ENCODE assay signal across 15 mouse cellular contexts in genomic region chr12:100313209-100313608, GRCm38 (mm10).
DNase-seq lines count a peak whose midpoint lies in the region; ATAC-seq and TF ChIP-seq lines count a peak whose summit lies in the region.
"Had no signal": no experiment of that assay in that cellular context is flagged by ENCODE, and none has a peak within 500 bp of the region (broad histone marks: within the 10 kb centered on the region; RNA-seq: fewer than 3 reads in every experiment).

No protein-coding gene starts in this region.

- no peak for TF ChIP-seq POLR2A in lung, adult 2 months (IDR thresholded peaks at IDR 0.05; ENCODE audit: borderline replicate concordance, extremely low read depth, low read depth, low read length)

- no peaks in the 10 kb centered on the region for H3K27me3 ChIP-seq in forebrain, embryonic 12.5 days
- H3K27me3 ChIP-seq in forebrain, embryonic 10.5 days (ENCODE audit: poor library complexity, severe bottlenecking), result no peaks in the 10 kb centered on the region
- H3K27me3 ChIP-seq in forebrain, embryonic 16.5 days (replicated peaks; ENCODE audit: control insufficient read depth, insufficient read depth, low read length), result no peaks in the 10 kb centered on the region
- no peaks in the 10 kb centered on the region for H3K27me3 ChIP-seq in midbrain, embryonic 13.5 days
- H3K27me3 ChIP-seq: limb, embryonic 13.5 days; liver, embryonic 15.5 days had no signal

- no peak overlapping the region for H3K4me2 ChIP-seq in forebrain, embryonic 12.5 days
- H3K4me2 ChIP-seq in forebrain, embryonic 16.5 days (ENCODE audit: low read length), result no peak overlapping the region
- no peak overlapping the region for H3K4me2 ChIP-seq in midbrain, embryonic 13.5 days (replicated peaks)
- H3K4me2 ChIP-seq: limb, embryonic 13.5 days; liver, embryonic 15.5 days had no signal

- ATAC-seq in forebrain, embryonic 12.5 days (ENCODE audit: low FRiP score), result no peak
- ATAC-seq in forebrain, embryonic 16.5 days, result no peak
- no peak for ATAC-seq in midbrain, embryonic 13.5 days

- H3K4me1 ChIP-seq in forebrain, embryonic 12.5 days, result peaks cover 75% of the 10 kb centered on the region
- H3K4me1 ChIP-seq in forebrain, embryonic 10.5 days, result peaks cover 53% of the 10 kb centered on the region
- peaks cover 66% of the 10 kb centered on the region for H3K4me1 ChIP-seq in forebrain, embryonic 16.5 days (replicated peaks; ENCODE audit: control insufficient read depth, insufficient read depth, low read length)
- H3K4me1 ChIP-seq in midbrain, embryonic 13.5 days (replicated peaks), result peaks cover 90% of the 10 kb centered on the region
- H3K4me1 ChIP-seq in lung, adult 2 months (ENCODE audit: control insufficient read depth, insufficient read depth, low read length), result no peaks in the 10 kb centered on the region
- H3K4me1 ChIP-seq: liver, embryonic 15.5 days had no signal

- 0 out of 2 replicates have a peak, but pooled peaks cover 3% of the 10 kb centered on the region for H3K36me3 ChIP-seq in forebrain, embryonic 12.5 days (replicated peaks)
- H3K36me3 ChIP-seq in forebrain, embryonic 10.5 days (replicated peaks), result peaks cover 9% of the 10 kb centered on the region; the same call in 1 of the 2 replicates
- no peaks in the 10 kb centered on the region for H3K36me3 ChIP-seq in forebrain, embryonic 16.5 days (ENCODE audit: control insufficient read depth, insufficient read depth)
- H3K36me3 ChIP-seq in midbrain, embryonic 13.5 days, result no peaks in the 10 kb centered on the region
- H3K36me3 ChIP-seq: G1E; liver, embryonic 15.5 days had no signal

- no peak for TF ChIP-seq CTCF in lung, adult 2 months (IDR thresholded peaks at IDR 0.05; ENCODE audit: insufficient read depth, low read length)

- no peak overlapping the region for H3K9ac ChIP-seq in forebrain, embryonic 12.5 days
- H3K9ac ChIP-seq in forebrain, embryonic 16.5 days (replicated peaks; ENCODE audit: low read depth, low read length), result 0 out of 2 replicates have a peak overlapping the region, but pooled peaks have one; percentile 24
- H3K9ac ChIP-seq in midbrain, embryonic 13.5 days (replicated peaks), result 0 out of 2 replicates have a peak overlapping the region, but pooled peaks have one; percentile 30
- H3K9ac ChIP-seq: limb, embryonic 13.5 days; liver, embryonic 15.5 days had no signal

- no peak for DNase-seq in forebrain, embryonic 10.5 days (ENCODE audit: extremely low spot score, low spot score)
- peak; percentile 71 for DNase-seq in 3134 (ENCODE audit: extremely low read depth, insufficient read length, low spot score)
- DNase-seq in kidney, postnatal 36 days, result no peak
- no peak for DNase-seq in B cell, adult 2 months
- DNase-seq in lung, adult 2 months, result no peak
- DNase-seq: adrenal gland, adult 2 months; cerebellum, adult 11 months; kidney, adult 8-10 months; lung, postnatal 14 days had no signal

- H3K27ac ChIP-seq in forebrain, embryonic 12.5 days, result peak overlapping the region; percentile 76; the same call in 1 of the 2 replicates
- H3K27ac ChIP-seq in forebrain, embryonic 10.5 days, result no peak overlapping the region
- peak overlapping the region; percentile 20; the same call in 1 of the 2 replicates for H3K27ac ChIP-seq in forebrain, embryonic 16.5 days (ENCODE audit: low read length)
- H3K27ac ChIP-seq in midbrain, embryonic 13.5 days, result peak overlapping the region; percentile 87
- H3K27ac ChIP-seq: limb, embryonic 13.5 days; liver, embryonic 15.5 days had no signal

- no peak overlapping the region for H3K4me3 ChIP-seq in forebrain, embryonic 12.5 days (replicated peaks)
- H3K4me3 ChIP-seq in forebrain, embryonic 10.5 days, result no peak overlapping the region
- no peak overlapping the region for H3K4me3 ChIP-seq in forebrain, embryonic 16.5 days (replicated peaks; ENCODE audit: low read length)
- H3K4me3 ChIP-seq in midbrain, embryonic 13.5 days (replicated peaks), result no peak overlapping the region
- no peak overlapping the region for H3K4me3 ChIP-seq in lung, adult 2 months (replicated peaks; ENCODE audit: extremely low read depth, low read depth, low read length)
- H3K4me3 ChIP-seq: limb, embryonic 13.5 days; liver, embryonic 15.5 days had no signal

- WGBS in forebrain, embryonic 12.5 days, result 80% methylated on average over 6 of the region's 6 CpGs
- 93% methylated on average over 6 of the region's 6 CpGs for WGBS in forebrain, embryonic 10.5 days
- WGBS in forebrain, embryonic 16.5 days, result 64% methylated on average over 6 of the region's 6 CpGs
- 77% methylated on average over 6 of the region's 6 CpGs for WGBS in midbrain, embryonic 13.5 days
- WGBS in lung, adult 2 months, result 68% methylated on average over 6 of the region's 6 CpGs

- no peaks in the 10 kb centered on the region for H3K9me3 ChIP-seq in forebrain, embryonic 12.5 days
- no peaks in the 10 kb centered on the region for H3K9me3 ChIP-seq in forebrain, embryonic 10.5 days
- H3K9me3 ChIP-seq in forebrain, embryonic 16.5 days (ENCODE audit: control insufficient read depth, low read length), result no peaks in the 10 kb centered on the region
- no peaks in the 10 kb centered on the region for H3K9me3 ChIP-seq in midbrain, embryonic 13.5 days
- H3K9me3 ChIP-seq: G1E; limb, embryonic 13.5 days; liver, embryonic 15.5 days had no signal
